Mouse (Mus musculus): ENCODE results near the gene Gpn2. TPM values are rescaled to one million over a fixed set of nuclear protein-coding genes. Genes with fewer than 3 reads are reported as not detected.

Gene Gpn2
- total and polyA plus RNA-seq, 2 experiments from 2014 or later: 8.6 to 8.9 TPM

DNA sequence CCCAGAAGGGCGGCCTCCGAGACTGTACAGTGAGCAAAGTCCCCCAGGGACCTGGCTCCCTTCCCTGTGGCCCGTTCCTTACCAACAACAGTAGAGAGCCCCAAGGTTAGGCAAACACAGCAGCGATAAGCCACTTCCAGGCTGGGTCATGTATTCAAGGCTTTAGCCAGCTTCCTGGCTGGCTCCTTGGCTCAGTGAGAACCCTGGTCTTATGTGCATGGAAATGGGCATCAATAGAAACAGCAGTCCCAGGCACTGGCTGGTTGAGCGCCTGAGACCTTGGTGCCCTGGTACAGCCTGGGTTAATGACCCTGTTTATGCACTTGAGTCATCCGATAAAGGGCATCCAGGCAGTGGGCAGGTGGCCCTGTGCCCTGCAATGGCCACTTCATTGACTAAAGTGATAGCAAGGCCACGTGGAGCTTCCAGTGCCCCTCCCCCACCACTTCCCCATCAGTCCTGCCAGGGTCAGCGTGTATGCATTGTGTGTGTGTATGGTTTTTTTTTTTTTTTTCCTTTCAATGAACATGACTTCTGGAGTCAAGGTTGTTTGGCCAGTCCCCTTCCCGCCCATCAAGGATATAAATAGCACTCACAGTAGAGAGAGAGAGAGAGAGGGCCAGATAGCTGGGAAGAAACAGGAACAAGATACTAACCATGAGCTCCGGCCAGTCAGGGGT is 31.3 kb upstream of the Gpn2 start, which contains the start of gene Nr0b2:
Gene Nr0b2, plus strand, starts transcription at position 609 of the 680 bp plus-strand sequence.
- DNase-seq (ENCODE audit: low spot score): peak; percentile 76
- Histone ChIP-seq H3K27ac (ENCODE audit: low read depth) (peak within 1 kb of the TSS; percentile 91), H3K4me1 (ENCODE audit: control insufficient read depth, insufficient read depth) (0 out of 2 replicates have a peak, but pooled peaks cover 5% of the 10 kb centered on the region), H3K4me2 (ENCODE audit: low read depth, low read length) (peak within 1 kb of the TSS; percentile 60), H3K9me3 (replicated peaks; ENCODE audit: control insufficient read depth, low read length) (no peaks in the 10 kb centered on the region), H3K9ac (replicated peaks; ENCODE audit: low read depth, low read length) (peak within 1 kb of the TSS; percentile 49), H3K4me3 (ENCODE audit: low read depth, low read length) (peak within 1 kb of the TSS; percentile 44), H3K36me3 (replicated peaks; ENCODE audit: control insufficient read depth, insufficient read depth, low read length) (0 out of 2 replicates have a peak, but pooled peaks cover 3% of the 10 kb centered on the region), H3K27me3 (ENCODE audit: control insufficient read depth, insufficient read depth, low read length) (no peaks in the 10 kb centered on the region)
- TF ChIP-seq CTCF (IDR thresholded peaks at IDR 0.05; ENCODE audit: low read depth) (no peak), EP300 (IDR thresholded peaks at IDR 0.05; ENCODE audit: low read depth) (peak; percentile 48; the same call in 1 of the 2 replicates)
- peak; percentile 88 for ATAC-seq (ENCODE audit: insufficient read depth, low read depth)
- 32% methylated on average over 10 of the region's 10 CpGs for WGBS

GRCm38 (mm10) chr4:133553448-133554330 is 30.5 kb upstream of the Gpn2 start:
- no peak for DNase-seq (ENCODE audit: low spot score)
- H3K4me2 ChIP-seq (ENCODE audit: low read depth, low read length): peak overlapping the region; percentile 60
- H3K27ac ChIP-seq (ENCODE audit: low read depth): peak overlapping the region; percentile 91
- TF ChIP-seq EP300 (IDR thresholded peaks at IDR 0.05; ENCODE audit: low read depth): no peak
- TF ChIP-seq CTCF (IDR thresholded peaks at IDR 0.05; ENCODE audit: low read depth): no peak
- no peaks in the 10 kb centered on the region for H3K9me3 ChIP-seq (replicated peaks; ENCODE audit: control insufficient read depth, low read length)
- 0 out of 2 replicates have a peak, but pooled peaks cover 3% of the 10 kb centered on the region for H3K36me3 ChIP-seq (replicated peaks; ENCODE audit: control insufficient read depth, insufficient read depth, low read length)
- no peak; the same call in 1 of the 2 replicates for ATAC-seq (ENCODE audit: insufficient read depth, low read depth)
- WGBS: 35% methylated on average over 19 of the region's 19 CpGs
- peak overlapping the region; percentile 44 for H3K4me3 ChIP-seq (ENCODE audit: low read depth, low read length)
- H3K4me1 ChIP-seq (ENCODE audit: control insufficient read depth, insufficient read depth): 0 out of 2 replicates have a peak, but pooled peaks cover 5% of the 10 kb centered on the region
- peak overlapping the region; percentile 49 for H3K9ac ChIP-seq (replicated peaks; ENCODE audit: low read depth, low read length)
- no peaks in the 10 kb centered on the region for H3K27me3 ChIP-seq (ENCODE audit: control insufficient read depth, insufficient read depth, low read length)

GRCm38 (mm10) chr4:133557041-133557717 is 27.0 kb upstream of the Gpn2 start:
- no peak overlapping the region for H3K4me2 ChIP-seq (ENCODE audit: low read depth, low read length)
- H3K27me3 ChIP-seq (ENCODE audit: control insufficient read depth, insufficient read depth, low read length): no peaks in the 10 kb centered on the region
- H3K9me3 ChIP-seq (replicated peaks; ENCODE audit: control insufficient read depth, low read length): no peaks in the 10 kb centered on the region
- 0 out of 2 replicates have a peak, but pooled peaks cover 3% of the 10 kb centered on the region for H3K36me3 ChIP-seq (replicated peaks; ENCODE audit: control insufficient read depth, insufficient read depth, low read length)
- no peak overlapping the region for H3K9ac ChIP-seq (replicated peaks; ENCODE audit: low read depth, low read length)
- TF ChIP-seq CTCF (IDR thresholded peaks at IDR 0.05; ENCODE audit: low read depth): no peak
- TF ChIP-seq EP300 (IDR thresholded peaks at IDR 0.05; ENCODE audit: low read depth): no peak
- DNase-seq (ENCODE audit: low spot score): no peak
- H3K27ac ChIP-seq (ENCODE audit: low read depth): no peak overlapping the region
- H3K4me1 ChIP-seq (ENCODE audit: control insufficient read depth, insufficient read depth): 0 out of 2 replicates have a peak, but pooled peaks cover 5% of the 10 kb centered on the region
- ATAC-seq (ENCODE audit: insufficient read depth, low read depth): no peak
- 51% methylated on average over 10 of the region's 10 CpGs for WGBS
- H3K4me3 ChIP-seq (ENCODE audit: low read depth, low read length): no peak overlapping the region

- no peak for TF ChIP-seq EP300 (IDR thresholded peaks at IDR 0.05; ENCODE audit: low read depth)
- TF ChIP-seq CTCF (IDR thresholded peaks at IDR 0.05; ENCODE audit: low read depth): no peak
- H3K27me3 ChIP-seq (ENCODE audit: control insufficient read depth, insufficient read depth, low read length): no peaks in the 10 kb centered on the region
- H3K4me3 ChIP-seq (ENCODE audit: low read depth, low read length): no peak overlapping the region
- ATAC-seq (ENCODE audit: insufficient read depth, low read depth) (no peak), DNase-seq (ENCODE audit: low spot score) (no peak)
- 66% methylated on average over 4 of the region's 4 CpGs for WGBS
- no peaks in the 10 kb centered on the region for H3K9me3 ChIP-seq (replicated peaks; ENCODE audit: control insufficient read depth, low read length)
- H3K4me2 ChIP-seq (ENCODE audit: low read depth, low read length): no peak overlapping the region
- no peak overlapping the region for H3K27ac ChIP-seq (ENCODE audit: low read depth)
- H3K9ac ChIP-seq (replicated peaks; ENCODE audit: low read depth, low read length): no peak overlapping the region
- no peaks in the 10 kb centered on the region for H3K4me1 ChIP-seq (ENCODE audit: control insufficient read depth, insufficient read depth)
- 0 out of 2 replicates have a peak, but pooled peaks cover 3% of the 10 kb centered on the region for H3K36me3 ChIP-seq (replicated peaks; ENCODE audit: control insufficient read depth, insufficient read depth, low read length)
Measured at GRCm38 (mm10) chr4:133559846-133560245, 24.3 kb upstream of the Gpn2 start.

- H3K4me1 ChIP-seq (ENCODE audit: control insufficient read depth, insufficient read depth): no peaks in the 10 kb centered on the region
- ATAC-seq (ENCODE audit: insufficient read depth, low read depth) (no peak), DNase-seq (ENCODE audit: low spot score) (no peak)
- no peak overlapping the region for H3K27ac ChIP-seq (ENCODE audit: low read depth)
- H3K27me3 ChIP-seq (ENCODE audit: control insufficient read depth, insufficient read depth, low read length): no peaks in the 10 kb centered on the region
- H3K4me2 ChIP-seq (ENCODE audit: low read depth, low read length): no peak overlapping the region
- H3K9ac ChIP-seq (replicated peaks; ENCODE audit: low read depth, low read length): no peak overlapping the region
- 81% methylated on average over 4 of the region's 4 CpGs for WGBS
- H3K4me3 ChIP-seq (ENCODE audit: low read depth, low read length): no peak overlapping the region
- no peaks in the 10 kb centered on the region for H3K9me3 ChIP-seq (replicated peaks; ENCODE audit: control insufficient read depth, low read length)
- H3K36me3 ChIP-seq (replicated peaks; ENCODE audit: control insufficient read depth, insufficient read depth, low read length): 0 out of 2 replicates have a peak, but pooled peaks cover under 1% of the 10 kb centered on the region
- TF ChIP-seq EP300 (IDR thresholded peaks at IDR 0.05; ENCODE audit: low read depth): no peak
- TF ChIP-seq CTCF (IDR thresholded peaks at IDR 0.05; ENCODE audit: low read depth): no peak
Measured at GRCm38 (mm10) chr4:133561622-133562021, 22.5 kb upstream of the Gpn2 start.

Measured in heart, postnatal 0 days (tissue).